Mouse (Mus musculus) subcutaneous adipose tissue, adult 2 months (tissue): ENCODE measurements around the gene D3Ertd254e. TPM values are rescaled to one million over a fixed set of nuclear protein-coding genes. Genes with fewer than 3 reads are reported as not detected.

Experiments
- polyA plus RNA-seq: library from polyadenylated mRNA; depleted of rRNA; stranded (reverse); fragments of >200 nt; gene quantifications from 2 replicates; pipeline ENCODE4 v1.2.3, GENCODE M21; 2012; ENCODE audit warnings: low replicate concordance; rRNA removed

D3Ertd254e gene
- 1.8 and 2.8 TPM in 2 replicates for polyA plus RNA-seq

GRCm38 (mm10) chr3:36150934-36151686 lies at the start of gene D3Ertd254e:
Gene D3Ertd254e, plus strand, starts transcription at chr3:36151017.

Other genes with a start within 250 kb of the D3Ertd254e start
- gene Dcun1d1, start 213.6 kb upstream of the D3Ertd254e start, polyA plus RNA-seq: 6.2 and 6.7 TPM in 2 replicates
- gene Mccc1, start 150.3 kb upstream of the D3Ertd254e start, polyA plus RNA-seq: 44.2 and 74.4 TPM in 2 replicates
- 0.16 and 0.18 TPM in 2 replicates for gene Ccdc144b, start 97.5 kb upstream of the D3Ertd254e start, polyA plus RNA-seq
- gene Acad9, start 85.0 kb upstream of the D3Ertd254e start, polyA plus RNA-seq: 38.1 and 42.4 TPM in 2 replicates
- gene Qrfpr, start 71.3 kb downstream of the D3Ertd254e start, polyA plus RNA-seq: not detected in 2 replicates